Mouse (Mus musculus) liver, embryonic 14.5 days (tissue): ENCODE measurements at regions not wholly inside any gene's neighbourhood (a gene's known extent, or its start where the extent isn't known, plus 50 kb on each side); places are given as distances from the start of the nearest gene placed in this dataset.
A peak's percentile ranks its signal among the peaks of the same experiment; 100 is the strongest.

Source experiments
- CTCF ChIP-seq: IDR thresholded peaks from 2 replicates; pipeline ENCODE4 v1.5.1; 2016; ENCODE audit warnings: antibody characterized with exemption, low read depth, control low read depth
- EP300 ChIP-seq: IDR thresholded peaks from 2 replicates; pipeline ENCODE4 v1.6.1; 2016; ENCODE audit warnings: antibody characterized with exemption, low read depth

DNA sequence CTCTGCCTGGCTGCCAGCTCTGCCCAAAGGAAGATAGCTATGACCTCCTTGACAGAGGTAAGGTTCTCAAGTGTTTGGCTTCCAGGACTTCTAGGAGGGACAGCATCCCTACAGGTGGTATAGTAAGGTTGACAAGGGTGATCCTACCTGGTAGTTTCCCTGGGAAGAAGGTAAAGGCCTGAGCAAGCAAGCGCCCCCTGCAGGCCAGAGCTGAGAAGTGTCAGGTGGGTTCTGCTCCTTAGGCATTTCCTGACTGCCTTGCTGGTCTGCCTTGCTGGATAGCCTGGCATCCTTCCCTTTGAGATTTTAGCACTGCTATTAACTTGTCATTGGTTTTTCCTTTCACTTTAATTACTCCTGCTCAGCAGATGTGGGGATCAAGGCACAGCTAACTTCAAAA is 70.4 kb upstream of the Camk1g start:
- TF ChIP-seq CTCF (peak; percentile 83), EP300 (no peak)
